Mouse (Mus musculus) B cell, adult (primary cell): ENCODE data around the gene Olfr1. TPM values are rescaled to one million over a fixed set of nuclear protein-coding genes. Genes with fewer than 3 reads are reported as not detected.

Source experiments
- total RNA-seq: library from RNA; stranded (reverse); gene quantifications from 4 replicates; pipeline ENCODE4 v1.2.4, GENCODE M21; 2023; ENCODE audit not compliant: inconsistent age

Olfr1 gene
- total RNA-seq, result not detected in 4 replicates

GRCm38 (mm10) chr11:73399514-73399913 lies at the start of gene Olfr1:
Olfr1 (minus strand) TSS chr11:73399614.

GRCm38 (mm10) chr11:73428377-73428776 lies 29.0 kb upstream of the Olfr1 start, which contains the start of gene Olfr378:
Olfr378 (minus strand) TSS chr11:73428477.

GRCm38 (mm10) chr11:73370946-73371345 lies 28.5 kb downstream of the Olfr1 start, which contains the start of gene Olfr376:
Olfr376 (plus strand) TSS chr11:73371246.

GRCm38 (mm10) chr11:73350483-73350882 lies 48.9 kb downstream of the Olfr1 start, which contains the start of gene Olfr20:
Olfr20 (plus strand) TSS chr11:73350783.

Other genes starting within 250 kb of the Olfr1 start
- not detected in 4 replicates for gene P2rx5, start 239.2 kb downstream of the Olfr1 start, total RNA-seq
- 44.2 to 53.5 TPM (median 50.1 TPM) in 4 replicates for gene Emc6, start 222.6 kb downstream of the Olfr1 start, total RNA-seq
- 3.9 to 9.7 TPM (median 4.7 TPM) in 4 replicates for gene Tax1bp3, start 222.5 kb downstream of the Olfr1 start, total RNA-seq
- gene Ctns, start 200.6 kb downstream of the Olfr1 start, total RNA-seq, result 24.1 to 31.5 TPM (median 26.0 TPM) in 4 replicates
- 2.8 to 4.0 TPM (median 3.5 TPM) in 4 replicates for gene Shpk, start 200.2 kb downstream of the Olfr1 start, total RNA-seq
- not detected in 4 replicates for gene Trpv1, start 165.3 kb downstream of the Olfr1 start, total RNA-seq
- gene Trpv3, start 132.2 kb downstream of the Olfr1 start, total RNA-seq, result not detected in 4 replicates
- gene Aspa, start 70.0 kb downstream of the Olfr1 start, total RNA-seq, result 0.42 TPM in 1 of 4 replicates, not detected in the others
- gene Gm49340, start 69.9 kb downstream of the Olfr1 start, total RNA-seq, result not detected in 4 replicates
- gene Spata22, start 69.9 kb downstream of the Olfr1 start, total RNA-seq, result not detected in 4 replicates
- gene Olfr20, start 48.8 kb downstream of the Olfr1 start, total RNA-seq, result not detected in 4 replicates
- not detected in 4 replicates for gene Olfr376, start 28.4 kb downstream of the Olfr1 start, total RNA-seq
- not detected in 4 replicates for gene Olfr378, start 28.9 kb upstream of the Olfr1 start, total RNA-seq
- gene Olfr380, start 57.9 kb upstream of the Olfr1 start, total RNA-seq, result not detected in 4 replicates
- not detected in 4 replicates for gene Olfr381, start 92.0 kb upstream of the Olfr1 start, total RNA-seq
- gene Olfr382, start 117.6 kb upstream of the Olfr1 start, total RNA-seq, result not detected in 4 replicates
- gene Olfr385, start 193.4 kb upstream of the Olfr1 start, total RNA-seq, result not detected in 4 replicates
- gene Olfr384, start 199.0 kb upstream of the Olfr1 start, total RNA-seq, result not detected in 4 replicates